ENCODE assay signal across 22 mouse cellular contexts in the genomic region with DNA sequence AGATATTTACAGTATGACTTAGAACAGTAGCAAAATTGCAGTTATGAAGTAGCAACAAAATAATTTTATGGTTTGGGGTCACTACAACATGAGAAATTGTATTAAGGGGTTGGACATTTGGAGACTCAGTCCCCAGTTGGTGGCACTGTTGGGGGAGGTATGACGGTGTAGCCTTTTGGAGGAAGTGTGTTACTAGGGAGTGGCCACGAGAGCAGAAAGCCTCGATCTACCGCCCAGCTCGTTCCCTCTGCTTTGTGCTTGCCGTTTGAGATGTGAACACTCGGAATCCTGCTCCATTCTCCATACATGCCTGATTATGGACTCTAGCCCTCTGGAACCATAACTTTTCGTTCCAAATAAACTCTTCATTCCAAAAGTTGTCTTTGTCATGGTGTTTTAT. TPM values are rescaled to one million over a fixed set of nuclear protein-coding genes. Genes with fewer than 3 reads are reported as not detected.
DNase-seq lines count a peak whose midpoint lies in the region; ATAC-seq and TF ChIP-seq lines count a peak whose summit lies in the region.
"Had no signal": no experiment of that assay in that cellular context is flagged by ENCODE, and none has a peak within 500 bp of the region (broad histone marks: within the 10 kb centered on the region; RNA-seq: fewer than 3 reads in every experiment).

No protein-coding gene starts in this region.

- in situ Hi-C loops in CH12.LX (cut with MboI; ENCODE audit: low pct_ligation_motif_present, low pct_unique_long_range_greater_than_20kb, low sequenced_read_pairs): loop anchor here (5.0 kb wide), 2 partner anchors 99 to 146 kb away; no protein-coding TSS in a partner anchor

- peak overlapping the region; percentile 70; the same call in 1 of the 2 replicates for H3K27ac ChIP-seq in heart, embryonic 15.5 days
- H3K27ac ChIP-seq in heart, embryonic 11.5 days (ENCODE audit: low read depth, low read length): no peak overlapping the region
- H3K27ac ChIP-seq in CH12.LX (ENCODE audit: insufficient read depth, low read depth) (no peak overlapping the region), MEL (ENCODE audit: control insufficient read depth, low read depth, low read length) (peak overlapping the region; percentile 26), macrophage (peak overlapping the region; percentile 98)
- no peak overlapping the region for H3K27ac ChIP-seq in liver, postnatal 0 days (ENCODE audit: low read depth)
- H3K27ac ChIP-seq: embryonic facial prominence, embryonic 13.5 days; hindbrain, embryonic 10.5 days; hindbrain, postnatal 0 days; kidney, postnatal 0 days; limb, embryonic 15.5 days; liver, embryonic 15.5 days; midbrain, embryonic 12.5 days had no signal

- WGBS in heart, embryonic 15.5 days: 56% methylated on average over 8 of the region's 8 CpGs
- 68% methylated on average over 8 of the region's 8 CpGs for WGBS in heart, embryonic 11.5 days (ENCODE audit: insufficient replicate concordance)
- WGBS in macrophage (ENCODE audit: missing documents): 47% methylated on average over 8 of the region's 8 CpGs
- WGBS in liver, postnatal 0 days (ENCODE audit: insufficient replicate concordance): 42% methylated on average over 8 of the region's 8 CpGs

- peaks cover 25% of the 10 kb centered on the region for H3K4me1 ChIP-seq in heart, embryonic 15.5 days (replicated peaks)
- no peaks in the 10 kb centered on the region for H3K4me1 ChIP-seq in heart, embryonic 11.5 days (ENCODE audit: control insufficient read depth, insufficient read depth, low read length)
- H3K4me1 ChIP-seq in CH12.LX (ENCODE audit: control insufficient read depth in 1 of 2, insufficient read depth in 2 of 2): peaks cover 12 to 44% of the 10 kb centered on the region in 2 experiments
- peaks cover 3 to 11% of the 10 kb centered on the region in 2 experiments; a peak in 3 of 4 replicates for H3K4me1 ChIP-seq in MEL (ENCODE audit: control insufficient read depth in 1 of 2, insufficient read depth in 2 of 2, low read length in 2 of 2)
- H3K4me1 ChIP-seq in liver, postnatal 0 days (ENCODE audit: insufficient read depth): no peaks in the 10 kb centered on the region
- H3K4me1 ChIP-seq: embryonic facial prominence, embryonic 13.5 days; hindbrain, embryonic 10.5 days; limb, embryonic 15.5 days; liver, embryonic 15.5 days; midbrain, embryonic 12.5 days had no signal

- TF ChIP-seq RAD21 in CH12.LX (IDR thresholded peaks at IDR 0.05; ENCODE audit: low read depth, low read length) (peak; percentile 50), MEL (IDR thresholded peaks at IDR 0.05; ENCODE audit: low read depth, low read length) (peak; percentile 42)

- no peak for TF ChIP-seq EP300 in CH12.LX (IDR thresholded peaks at IDR 0.05; ENCODE audit: low read length)
- TF ChIP-seq EP300 in MEL (IDR thresholded peaks at IDR 0.05; ENCODE audit: low read depth in 1 of 2, low read length in 2 of 2): 0 out of 4 replicates have a peak, but pooled peaks of 1 of the 2 experiments have one; percentile 15
- no peak for TF ChIP-seq EP300 in liver, postnatal 0 days (IDR thresholded peaks at IDR 0.05; ENCODE audit: low read depth)

- no peaks in the 10 kb centered on the region for H3K79me2 ChIP-seq in CH12.LX (replicated peaks; ENCODE audit: control insufficient read depth, extremely low read depth, insufficient read depth, poor library complexity, severe bottlenecking)
- H3K79me2 ChIP-seq in MEL (ENCODE audit: control insufficient read depth, insufficient read depth, low read length, poor library complexity): no peaks in the 10 kb centered on the region
- H3K79me2 ChIP-seq in macrophage (ENCODE audit: inconsistent target): peaks cover 73% of the 10 kb centered on the region

- ATAC-seq in heart, embryonic 15.5 days (replicated peaks; ENCODE audit: insufficient number of reproducible peaks, insufficient read depth, low FRiP score, low read depth): no peak
- ATAC-seq in heart, embryonic 11.5 days (replicated peaks; ENCODE audit: insufficient number of reproducible peaks, low FRiP score, low TSS enrichment): no peak
- ATAC-seq in liver, postnatal 0 days: no peak
- ATAC-seq: activated CD4-positive, CD25-positive, alpha-beta regulatory T cell, adult 4 months; forebrain, embryonic 14.5 days; hindbrain, postnatal 0 days had no signal

- H3K9me3 ChIP-seq in heart, embryonic 15.5 days (replicated peaks): no peaks in the 10 kb centered on the region
- H3K9me3 ChIP-seq in heart, embryonic 11.5 days (replicated peaks; ENCODE audit: control insufficient read depth, low read length): no peaks in the 10 kb centered on the region
- H3K9me3 ChIP-seq in CH12.LX (replicated peaks; ENCODE audit: low read length) (no peaks in the 10 kb centered on the region), MEL (replicated peaks; ENCODE audit: insufficient read depth, low read length) (no peaks in the 10 kb centered on the region)
- no peaks in the 10 kb centered on the region for H3K9me3 ChIP-seq in liver, postnatal 0 days (ENCODE audit: low read length)
- H3K9me3 ChIP-seq: embryonic facial prominence, embryonic 13.5 days; hindbrain, embryonic 10.5 days; limb, embryonic 15.5 days; liver, embryonic 15.5 days; midbrain, embryonic 12.5 days had no signal

- H3K9ac ChIP-seq in heart, embryonic 15.5 days: no peak overlapping the region
- no peak overlapping the region for H3K9ac ChIP-seq in heart, embryonic 11.5 days (ENCODE audit: low read depth, low read length)
- H3K9ac ChIP-seq in CH12.LX (ENCODE audit: insufficient read depth, low read depth): peak overlapping the region; percentile 60
- peak overlapping the region; percentile 65 for H3K9ac ChIP-seq in MEL (ENCODE audit: control insufficient read depth, low read depth, low read length, poor library complexity, severe bottlenecking)
- H3K9ac ChIP-seq in liver, postnatal 0 days (replicated peaks): no peak overlapping the region
- H3K9ac ChIP-seq: embryonic facial prominence, embryonic 13.5 days; limb, embryonic 15.5 days; liver, embryonic 15.5 days; midbrain, embryonic 12.5 days had no signal

- peak in 1 of 2 experiments; percentile 63; a peak in 2 of 4 replicates for TF ChIP-seq CTCF in CH12.LX (conservative IDR thresholded peaks at IDR 0.05 in 1 of 2, IDR thresholded peaks at IDR 0.05 in 1 of 2; ENCODE audit: low read depth in 2 of 2, low read length in 2 of 2)
- TF ChIP-seq CTCF in MEL (IDR thresholded peaks at IDR 0.05 in 2 of 3, conservative IDR thresholded peaks at IDR 0.05 in 1 of 3; ENCODE audit: control insufficient read depth in 1 of 3, insufficient read depth in 1 of 3, low read depth in 2 of 3, low read length in 3 of 3, poor library complexity in 1 of 3, severe bottlenecking in 1 of 3): peak in 2 of 3 experiments; percentile 48 to 56; a peak in 3 of 6 replicates
- no peak for TF ChIP-seq CTCF in liver, postnatal 0 days (IDR thresholded peaks at IDR 0.05; ENCODE audit: low read depth)

- no peak overlapping the region for H3K4me2 ChIP-seq in heart, embryonic 15.5 days
- H3K4me2 ChIP-seq in heart, embryonic 11.5 days: no peak overlapping the region
- H3K4me2 ChIP-seq in CH12.LX (ENCODE audit: insufficient read depth, low read depth, poor library complexity, severe bottlenecking): peak overlapping the region; percentile 85
- no peak overlapping the region for H3K4me2 ChIP-seq in liver, postnatal 0 days (ENCODE audit: low read depth, low read length)
- H3K4me2 ChIP-seq: embryonic facial prominence, embryonic 13.5 days; limb, embryonic 15.5 days; liver, embryonic 15.5 days; midbrain, embryonic 12.5 days had no signal

- H3K36me3 ChIP-seq in heart, embryonic 15.5 days: no peaks in the 10 kb centered on the region
- no peaks in the 10 kb centered on the region for H3K36me3 ChIP-seq in heart, embryonic 11.5 days (ENCODE audit: control insufficient read depth, insufficient read depth, low read length)
- peaks cover 0 to 8% of the 10 kb centered on the region in 2 experiments for H3K36me3 ChIP-seq in CH12.LX (replicated peaks in 1 of 2; ENCODE audit: control insufficient read depth in 1 of 2, insufficient read depth in 1 of 2, low read length in 1 of 2)
- H3K36me3 ChIP-seq in MEL (ENCODE audit: control insufficient read depth in 1 of 2, insufficient read depth in 2 of 2, low read length in 2 of 2): peaks cover 0 to 10% of the 10 kb centered on the region in 2 experiments; a peak in 2 of 4 replicates
- H3K36me3 ChIP-seq in macrophage (ENCODE audit: inconsistent target): no peaks in the 10 kb centered on the region
- H3K36me3 ChIP-seq in liver, postnatal 0 days (replicated peaks; ENCODE audit: insufficient read depth, low read length): no peaks in the 10 kb centered on the region
- H3K36me3 ChIP-seq: embryonic facial prominence, embryonic 13.5 days; hindbrain, embryonic 10.5 days; limb, embryonic 15.5 days; liver, embryonic 15.5 days; midbrain, embryonic 12.5 days had no signal

- TF ChIP-seq POLR2A in CH12.LX (IDR thresholded peaks at IDR 0.05; ENCODE audit: low read depth, low read length) (peak; percentile 61; the same call in 1 of the 2 replicates), MEL (IDR thresholded peaks at IDR 0.05; ENCODE audit: control insufficient read depth in 1 of 2, insufficient read depth in 1 of 2, low read depth in 1 of 2, low read length in 2 of 2, poor library complexity in 1 of 2) (peak in 1 of 2 experiments; percentile 43; a peak in 2 of 4 replicates)

- dilution Hi-C loops in CH12.LX (cut with MboI; ENCODE audit: extremely low pct_ligation_motif_present, extremely low pct_unique_long_range_greater_than_20kb, low sequenced_read_pairs): no loop called here

- H3K4me3 ChIP-seq in heart, embryonic 15.5 days: no peak overlapping the region
- H3K4me3 ChIP-seq in heart, embryonic 11.5 days (ENCODE audit: low read depth, low read length): no peak overlapping the region
- H3K4me3 ChIP-seq in CH12.LX (replicated peaks in 1 of 3; ENCODE audit: low read depth in 2 of 3, low read length in 2 of 3, poor library complexity in 1 of 3) (no peak overlapping the region), MEL (ENCODE audit: control insufficient read depth in 1 of 2, insufficient read depth in 1 of 2, low read depth in 2 of 2, low read length in 2 of 2) (peak overlapping the region; percentile 48 to 87), macrophage (ENCODE audit: inconsistent target) (no peak overlapping the region)
- H3K4me3 ChIP-seq in liver, postnatal 0 days (ENCODE audit: low read depth, low read length): no peak overlapping the region
- H3K4me3 ChIP-seq: embryonic facial prominence, embryonic 13.5 days; hindbrain, embryonic 10.5 days; limb, embryonic 15.5 days; liver, embryonic 15.5 days; midbrain, embryonic 12.5 days had no signal

- DNase-seq in CH12.LX (ENCODE audit: extremely low read depth) (peak; percentile 76), MEL (ENCODE audit: low read depth, low spot score) (peak; percentile 83)
- DNase-seq in cerebellum, postnatal 14 days: no peak
- DNase-seq in liver, postnatal 0 days: no peak
- no peak for DNase-seq in c-Kit-positive CD71-positive TER-119-positive erythroid progenitor cells, embryonic 14.5 days (ENCODE audit: low spot score)
- DNase-seq: adrenal gland, postnatal 10 days; cerebellum, adult 9-11 months; kidney, adult 18-20 months; lung, postnatal 14 days; spleen, adult 18-20 months had no signal

- no peaks in the 10 kb centered on the region for H3K27me3 ChIP-seq in heart, embryonic 15.5 days
- no peaks in the 10 kb centered on the region for H3K27me3 ChIP-seq in heart, embryonic 11.5 days (ENCODE audit: control insufficient read depth, insufficient read depth, low read length)
- H3K27me3 ChIP-seq in CH12.LX (replicated peaks) (no peaks in the 10 kb centered on the region), MEL (ENCODE audit: control insufficient read depth in 1 of 2, insufficient read depth in 2 of 2, low read length in 2 of 2) (no peaks in the 10 kb centered on the region)
- H3K27me3 ChIP-seq in liver, postnatal 0 days (ENCODE audit: insufficient read depth, low read length): no peaks in the 10 kb centered on the region
- H3K27me3 ChIP-seq: embryonic facial prominence, embryonic 13.5 days; limb, embryonic 15.5 days; liver, embryonic 15.5 days; midbrain, embryonic 12.5 days had no signal

RNA-seq across cellular contexts. Expression of a gene that starts 49.6 kb away (rescaled TPM):
- 17.0 and 21.7 TPM in 2 replicates for polyA plus RNA-seq in heart, embryonic 15.5 days (2015; fragmentation: Nextera tagmentation; extraction: Ambion mirVana)
- 18.9 and 24.4 TPM in 2 replicates for polyA plus RNA-seq in heart, embryonic 11.5 days (2014; fragmentation: Nextera tagmentation; extraction: Ambion mirVana)
- total RNA-seq in CH12.LX (2012; rRNA removed) (3.6 and 3.9 TPM in 2 replicates), CH12.LX (2014; rRNA removed) (4.7 and 5.4 TPM in 2 replicates), MEL (2012; rRNA removed) (2.1 TPM in 2 replicates)
- polyA plus RNA-seq in CH12.LX (2012; ENCODE audit: insufficient read length, low read depth) (3.4 and 3.5 TPM in 2 replicates), MEL (2012; ENCODE audit: insufficient read depth in 1 of 2, insufficient read length in 2 of 2, low read depth in 1 of 2, low replicate concordance in 2 of 2, missing spikeins in 1 of 2) (1 to 10 TPM in 1 of 2 experiments, not detected in 1; 1.8 TPM), macrophage (2018) (26.4 to 41.8 TPM (median 32.8 TPM) in 3 replicates)
- 100 to 1,000 TPM; 105 to 325 (median 155) TPM for total RNA-seq in macrophage (2018; cell fraction: chromatin; rRNA removed)
- 10 to 100 TPM; 37.1 to 78.3 (median 50.7) TPM for total RNA-seq in macrophage (2018; cell fraction: cytosol; rRNA removed)
- total RNA-seq in macrophage (2018; cell fraction: nucleus; rRNA removed): 100 to 1,000 TPM in 25 of 26 experiments, 10 to 100 TPM in 1; 95.4 to 382 (median 112) TPM
- polyA plus RNA-seq in liver, postnatal 0 days (2015; fragmentation: Nextera tagmentation; extraction: Ambion mirVana): 0.72 and 0.89 TPM in 2 replicates

Comparison
In these comparisons a context has a peak if more than half of its experiments do, and no peak if none do; other contexts are left out.
1. H3K27ac ChIP-seq: peak in heart, embryonic 15.5 days (single experiment), MEL (single experiment) and macrophage (single experiment); none in heart, embryonic 11.5 days (single experiment), CH12.LX (single experiment) and liver, postnatal 0 days (single experiment).
2. H3K4me3 ChIP-seq: peak in MEL (2 of 2); none in heart, embryonic 15.5 days (single experiment), heart, embryonic 11.5 days (single experiment), CH12.LX (0 of 3), macrophage (single experiment) and liver, postnatal 0 days (single experiment).
3. H3K9ac ChIP-seq: peak in CH12.LX (single experiment) and MEL (single experiment); none in heart, embryonic 15.5 days (single experiment), heart, embryonic 11.5 days (single experiment) and liver, postnatal 0 days (single experiment).
4. DNase-seq: peak in CH12.LX (single experiment) and MEL (single experiment); none in cerebellum, postnatal 14 days (0 of 2), liver, postnatal 0 days (single experiment) and c-Kit-positive CD71-positive TER-119-positive erythroid progenitor cells, embryonic 14.5 days (single experiment).